In genomic region chr4:39368159-39368558, GRCm38 (mm10) we compare ENCODE assay signal across 22 mouse cellular contexts.
A peak's percentile ranks its signal among the peaks of the same experiment; 100 is the strongest.
DNase-seq lines count a peak whose midpoint lies in the region; ATAC-seq and TF ChIP-seq lines count a peak whose summit lies in the region.
"Had no signal": no experiment of that assay in that cellular context is flagged by ENCODE, and none has a peak within 500 bp of the region (broad histone marks: within the 10 kb centered on the region; RNA-seq: fewer than 3 reads in every experiment).

No protein-coding gene starts in this region.

- no peak for DNase-seq in heart, postnatal 0 days (ENCODE audit: low spot score)
- DNase-seq in lung, embryonic 14.5 days: peak; percentile 6
- DNase-seq in lung, adult 18-20 months: no peak
- peak; percentile 24 for DNase-seq in brain, embryonic 18.5 days (ENCODE audit: low read depth, low spot score)
- DNase-seq in left cerebral cortex, adult 9 months (ENCODE audit: low spot score in 2 of 2): no peak
- DNase-seq: adrenal gland, adult 2 months; adrenal gland, postnatal 36 days; B cell, adult 2 months; cerebellum, adult 11-12 months; cerebellum, adult 9-11 months; kidney, adult 18-20 months; kidney, postnatal 36 days; layer of hippocampus, postnatal 36 days; liver, embryonic 13.5 days; lung, adult 2 months; lung, postnatal 14 days had no signal

- no peak overlapping the region for H3K27ac ChIP-seq in heart, postnatal 0 days (ENCODE audit: low read depth)
- H3K27ac ChIP-seq in heart, embryonic 11.5 days (ENCODE audit: low read depth, low read length): no peak overlapping the region
- no peak overlapping the region for H3K27ac ChIP-seq in lung, embryonic 14.5 days (ENCODE audit: low read depth)
- H3K27ac ChIP-seq: forebrain, embryonic 12.5 days; kidney, embryonic 15.5 days; limb, embryonic 10.5 days; limb, embryonic 15.5 days; liver, embryonic 13.5 days had no signal

- WGBS in heart, postnatal 0 days: 73% methylated on average over 3 of the region's 3 CpGs
- WGBS in heart, embryonic 11.5 days (ENCODE audit: insufficient replicate concordance): 77% methylated on average over 3 of the region's 3 CpGs
- WGBS in lung, embryonic 14.5 days: 57% methylated on average over 3 of the region's 3 CpGs

- 0 out of 2 replicates have a peak, but pooled peaks have one; percentile 4 for TF ChIP-seq CTCF in heart, postnatal 0 days (IDR thresholded peaks at IDR 0.05; ENCODE audit: low read depth)
- no peak for TF ChIP-seq CTCF in lung, embryonic 14.5 days (IDR thresholded peaks at IDR 0.05; ENCODE audit: low read depth)

- H3K4me3 ChIP-seq in heart, postnatal 0 days (ENCODE audit: low read depth, low read length): no peak overlapping the region
- H3K4me3 ChIP-seq in heart, embryonic 11.5 days (ENCODE audit: low read depth, low read length): no peak overlapping the region
- no peak overlapping the region for H3K4me3 ChIP-seq in lung, embryonic 14.5 days (ENCODE audit: low read depth, low read length)
- H3K4me3 ChIP-seq: erythroblast, embryonic 14.5 days; forebrain, embryonic 12.5 days; kidney, embryonic 15.5 days; limb, embryonic 10.5 days; limb, embryonic 15.5 days; liver, embryonic 13.5 days had no signal

- H3K4me2 ChIP-seq in heart, postnatal 0 days (ENCODE audit: low read depth, low read length): no peak overlapping the region
- H3K4me2 ChIP-seq in heart, embryonic 11.5 days: no peak overlapping the region
- no peak overlapping the region for H3K4me2 ChIP-seq in lung, embryonic 14.5 days
- H3K4me2 ChIP-seq: forebrain, embryonic 12.5 days; kidney, embryonic 15.5 days; limb, embryonic 15.5 days; liver, embryonic 13.5 days had no signal

- no peaks in the 10 kb centered on the region for H3K36me3 ChIP-seq in heart, postnatal 0 days (replicated peaks; ENCODE audit: control insufficient read depth, insufficient read depth, low read length)
- H3K36me3 ChIP-seq in heart, embryonic 11.5 days (ENCODE audit: control insufficient read depth, insufficient read depth, low read length): no peaks in the 10 kb centered on the region
- H3K36me3 ChIP-seq in lung, embryonic 14.5 days (ENCODE audit: insufficient read depth): no peaks in the 10 kb centered on the region
- H3K36me3 ChIP-seq: forebrain, embryonic 12.5 days; kidney, embryonic 15.5 days; limb, embryonic 10.5 days; limb, embryonic 15.5 days; liver, embryonic 13.5 days had no signal

- no peak overlapping the region for H3K9ac ChIP-seq in heart, postnatal 0 days (replicated peaks; ENCODE audit: low read depth, low read length)
- no peak overlapping the region for H3K9ac ChIP-seq in heart, embryonic 11.5 days (ENCODE audit: low read depth, low read length)
- H3K9ac ChIP-seq in lung, embryonic 14.5 days: no peak overlapping the region
- H3K9ac ChIP-seq: forebrain, embryonic 12.5 days; kidney, embryonic 15.5 days; limb, embryonic 15.5 days; liver, embryonic 13.5 days had no signal

- H3K27me3 ChIP-seq in heart, postnatal 0 days (ENCODE audit: control insufficient read depth, insufficient read depth, low read length): no peaks in the 10 kb centered on the region
- no peaks in the 10 kb centered on the region for H3K27me3 ChIP-seq in heart, embryonic 11.5 days (ENCODE audit: control insufficient read depth, insufficient read depth, low read length)
- H3K27me3 ChIP-seq in lung, embryonic 14.5 days (ENCODE audit: insufficient read depth, low read length): no peaks in the 10 kb centered on the region
- H3K27me3 ChIP-seq: forebrain, embryonic 12.5 days; kidney, embryonic 15.5 days; limb, embryonic 15.5 days; liver, embryonic 13.5 days had no signal

- TF ChIP-seq EP300 in heart, postnatal 0 days (IDR thresholded peaks at IDR 0.05; ENCODE audit: low read depth): no peak

- H3K9me3 ChIP-seq in heart, postnatal 0 days (replicated peaks; ENCODE audit: control insufficient read depth, low read length): no peaks in the 10 kb centered on the region
- H3K9me3 ChIP-seq in heart, embryonic 11.5 days (replicated peaks; ENCODE audit: control insufficient read depth, low read length): no peaks in the 10 kb centered on the region
- H3K9me3 ChIP-seq in lung, embryonic 14.5 days (ENCODE audit: low read depth, low read length): no peaks in the 10 kb centered on the region
- H3K9me3 ChIP-seq: forebrain, embryonic 12.5 days; kidney, embryonic 15.5 days; limb, embryonic 10.5 days; limb, embryonic 15.5 days; liver, embryonic 13.5 days had no signal

- no peak for ATAC-seq in heart, postnatal 0 days (ENCODE audit: insufficient read depth, low read depth)
- ATAC-seq in heart, embryonic 11.5 days (replicated peaks; ENCODE audit: insufficient number of reproducible peaks, low FRiP score, low TSS enrichment): no peak
- no peak for ATAC-seq in lung, embryonic 14.5 days (ENCODE audit: insufficient read depth)

- no peaks in the 10 kb centered on the region for H3K4me1 ChIP-seq in heart, postnatal 0 days (ENCODE audit: control insufficient read depth, insufficient read depth)
- H3K4me1 ChIP-seq in heart, embryonic 11.5 days (ENCODE audit: control insufficient read depth, insufficient read depth, low read length): no peaks in the 10 kb centered on the region
- no peaks in the 10 kb centered on the region for H3K4me1 ChIP-seq in lung, embryonic 14.5 days (ENCODE audit: insufficient read depth)
- H3K4me1 ChIP-seq: forebrain, embryonic 12.5 days; kidney, embryonic 15.5 days; limb, embryonic 10.5 days; limb, embryonic 15.5 days; liver, embryonic 13.5 days had no signal

Comparison
In these comparisons a context has a peak if more than half of its experiments do, and no peak if none do; other contexts are left out.
1. DNase-seq: peak in lung, embryonic 14.5 days (single experiment) and brain, embryonic 18.5 days (single experiment); none in heart, postnatal 0 days (single experiment), lung, adult 18-20 months (0 of 2) and left cerebral cortex, adult 9 months (0 of 2).